Mouse (Mus musculus): ENCODE results near the gene Ddx23. TPM values are rescaled to one million over a fixed set of nuclear protein-coding genes. Genes with fewer than 3 reads are reported as not detected.

Gene Ddx23
- total and polyA plus RNA-seq, 3 experiments, result 194 to 252 (median 213) TPM

DNA sequence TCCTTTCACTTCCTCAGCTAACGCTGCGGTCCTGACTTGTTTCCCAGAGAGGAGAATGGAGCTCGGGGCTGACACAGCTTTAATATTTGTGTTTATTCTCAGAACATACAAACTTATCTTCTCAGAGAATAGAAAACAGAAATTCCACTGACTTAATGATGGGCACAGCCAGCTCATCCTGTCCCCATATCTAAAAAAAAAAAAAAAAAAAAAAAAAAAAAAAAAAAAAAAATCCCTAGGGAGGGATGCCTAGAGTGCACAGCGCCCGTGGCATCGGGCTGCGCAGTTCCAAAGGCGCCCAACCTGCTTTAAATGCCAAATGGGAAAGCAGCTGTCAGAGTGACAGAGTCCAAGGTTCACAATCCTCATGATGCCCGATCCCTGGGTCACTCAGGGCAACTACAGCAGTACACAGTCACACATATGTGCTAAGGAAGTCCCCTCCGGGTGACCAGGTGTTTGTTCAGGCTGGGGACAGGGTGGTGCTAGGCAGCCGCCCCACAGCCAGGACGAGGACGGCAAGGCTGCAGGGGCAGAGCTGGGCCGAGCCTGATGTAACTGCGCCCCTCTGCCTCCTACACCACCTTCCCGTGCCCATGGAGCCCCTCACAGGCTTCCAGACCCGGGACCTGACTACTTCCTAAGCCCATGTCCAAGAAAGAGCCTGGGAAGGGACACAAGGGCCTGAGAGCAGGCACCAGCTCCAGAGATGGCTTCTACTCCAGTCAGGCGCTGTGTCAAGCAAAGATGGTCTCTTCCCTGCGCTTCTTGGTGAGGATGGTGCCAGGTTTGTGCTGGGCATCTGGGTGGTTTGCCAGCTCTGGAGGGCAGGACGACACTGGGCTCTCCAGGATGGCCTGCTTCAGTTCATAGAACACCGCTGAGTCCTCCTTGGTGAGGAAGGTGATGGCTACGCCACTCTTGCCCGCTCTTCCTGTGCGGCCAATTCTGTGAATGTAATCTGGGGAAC, 17.4 kb downstream of the Ddx23 start:
- Histone ChIP-seq H3K4me1 (ENCODE audit: control insufficient read depth in 1 of 2, insufficient read depth in 2 of 2, low read length in 2 of 2) (no peaks in the 10 kb centered on the region), H3K4me3 (ENCODE audit: control insufficient read depth in 1 of 2, insufficient read depth in 1 of 2, low read depth in 2 of 2, low read length in 2 of 2) (no peak overlapping the region), H3K9ac (ENCODE audit: control insufficient read depth, low read depth, low read length, poor library complexity, severe bottlenecking) (no peak overlapping the region), H3K79me2 (ENCODE audit: control insufficient read depth, insufficient read depth, low read length, poor library complexity) (no peaks in the 10 kb centered on the region), H3K27me3 (ENCODE audit: control insufficient read depth in 1 of 2, insufficient read depth in 2 of 2, low read length in 2 of 2) (no peaks in the 10 kb centered on the region), H3K36me3 (ENCODE audit: control insufficient read depth in 1 of 2, insufficient read depth in 2 of 2, low read length in 2 of 2) (peaks cover 0 to 21% of the 10 kb centered on the region in 2 experiments; a peak in 2 of 4 replicates), H3K9me3 (replicated peaks; ENCODE audit: insufficient read depth, low read length) (no peaks in the 10 kb centered on the region), H3K27ac (ENCODE audit: control insufficient read depth, low read depth, low read length) (no peak overlapping the region)
- DNase-seq (ENCODE audit: low read depth, low spot score), result no peak
- TF ChIP-seq ZNF384 (IDR thresholded peaks at IDR 0.05; ENCODE audit: low read depth, low read length) (peak; percentile 79), CHD1 (IDR thresholded peaks at IDR 0.05; ENCODE audit: low read depth, low read length) (no peak)

DNA sequence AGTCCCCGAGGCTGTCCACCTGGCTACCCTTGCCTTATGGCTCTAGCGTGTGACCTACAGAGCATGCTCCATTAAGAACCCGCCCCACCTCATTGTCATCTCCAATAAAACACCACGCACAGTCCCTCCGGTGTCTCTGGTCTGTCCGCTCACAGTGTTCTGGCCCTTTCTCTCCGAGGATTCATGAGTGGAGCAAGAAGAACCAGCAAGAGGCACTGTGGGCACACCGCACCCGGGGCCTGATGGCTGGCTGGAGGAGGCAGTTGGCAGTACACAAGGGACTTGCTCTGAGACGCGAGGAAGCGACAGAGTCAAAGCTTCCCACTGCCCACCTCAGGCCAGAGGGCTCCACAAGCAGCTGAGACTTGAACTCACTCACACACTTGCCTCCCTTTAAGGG, 18.3 kb downstream of the Ddx23 start:
- H3K79me2 ChIP-seq (ENCODE audit: control insufficient read depth, insufficient read depth, low read length, poor library complexity), result no peaks in the 10 kb centered on the region
- no peak overlapping the region for H3K4me3 ChIP-seq (ENCODE audit: control insufficient read depth in 1 of 2, insufficient read depth in 1 of 2, low read depth in 2 of 2, low read length in 2 of 2)
- no peak overlapping the region for H3K27ac ChIP-seq (ENCODE audit: control insufficient read depth, low read depth, low read length)
- no peaks in the 10 kb centered on the region for H3K9me3 ChIP-seq (replicated peaks; ENCODE audit: insufficient read depth, low read length)
- H3K9ac ChIP-seq (ENCODE audit: control insufficient read depth, low read depth, low read length, poor library complexity, severe bottlenecking), result no peak overlapping the region
- H3K36me3 ChIP-seq (ENCODE audit: control insufficient read depth in 1 of 2, insufficient read depth in 2 of 2, low read length in 2 of 2), result peaks cover 0 to 14% of the 10 kb centered on the region in 2 experiments; a peak in 2 of 4 replicates
- DNase-seq (ENCODE audit: low read depth, low spot score), result no peak
- TF ChIP-seq POLR2AphosphoS2 (IDR thresholded peaks at IDR 0.05; ENCODE audit: low read length) (peak; percentile 79), MEF2A (IDR thresholded peaks at IDR 0.05; ENCODE audit: extremely low read depth, insufficient replicate concordance, low read depth, low read length, poor library complexity, severe bottlenecking) (no peak)
- no peaks in the 10 kb centered on the region for H3K4me1 ChIP-seq (ENCODE audit: control insufficient read depth in 1 of 2, insufficient read depth in 2 of 2, low read length in 2 of 2)
- no peaks in the 10 kb centered on the region for H3K27me3 ChIP-seq (ENCODE audit: control insufficient read depth in 1 of 2, insufficient read depth in 2 of 2, low read length in 2 of 2)

DNA sequence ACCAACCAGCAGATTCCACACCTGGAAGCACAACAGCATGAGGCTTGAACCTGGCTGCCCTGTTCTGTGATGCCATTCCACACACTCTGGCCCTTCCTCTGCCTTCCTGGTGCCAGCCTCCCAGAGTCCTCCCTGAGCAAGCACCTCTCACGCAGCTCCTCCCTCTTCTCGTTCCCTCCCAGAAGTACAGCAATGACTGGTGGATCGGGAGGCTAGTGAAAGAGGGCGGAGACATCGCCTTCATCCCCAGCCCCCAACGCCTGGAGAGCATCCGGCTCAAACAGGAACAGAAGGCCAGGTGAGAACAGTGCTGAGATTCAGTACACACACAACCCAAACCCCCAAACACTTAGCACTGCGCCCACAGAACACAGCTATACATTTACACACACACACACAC, 22.5 kb downstream of the Ddx23 start:
- no peak overlapping the region for H3K9ac ChIP-seq (ENCODE audit: control insufficient read depth, low read depth, low read length, poor library complexity, severe bottlenecking)
- H3K4me3 ChIP-seq (ENCODE audit: control insufficient read depth in 1 of 2, insufficient read depth in 1 of 2, low read depth in 2 of 2, low read length in 2 of 2), result no peak overlapping the region
- H3K36me3 ChIP-seq (ENCODE audit: control insufficient read depth in 1 of 2, insufficient read depth in 2 of 2, low read length in 2 of 2), result no peaks in the 10 kb centered on the region
- H3K9me3 ChIP-seq (replicated peaks; ENCODE audit: insufficient read depth, low read length), result no peaks in the 10 kb centered on the region
- no peaks in the 10 kb centered on the region for H3K79me2 ChIP-seq (ENCODE audit: control insufficient read depth, insufficient read depth, low read length, poor library complexity)
- no peaks in the 10 kb centered on the region for H3K27me3 ChIP-seq (ENCODE audit: control insufficient read depth in 1 of 2, insufficient read depth in 2 of 2, low read length in 2 of 2)
- no peak for DNase-seq (ENCODE audit: low read depth, low spot score)
- no peak overlapping the region for H3K27ac ChIP-seq (ENCODE audit: control insufficient read depth, low read depth, low read length)
- TF ChIP-seq POLR2AphosphoS5 (IDR thresholded peaks at IDR 0.05; ENCODE audit: borderline replicate concordance, low read depth, low read length) (no peak), E2F4 (IDR thresholded peaks at IDR 0.05; ENCODE audit: borderline replicate concordance, low read depth, low read length) (no peak), CHD1 (IDR thresholded peaks at IDR 0.05; ENCODE audit: low read depth, low read length) (no peak), MXI1 (IDR thresholded peaks at IDR 0.05; ENCODE audit: low read depth, low read length) (no peak), SMC3 (IDR thresholded peaks at IDR 0.05; ENCODE audit: low read depth, low read length) (no peak), MAX (IDR thresholded peaks at IDR 0.05; ENCODE audit: low read length) (no peak), HCFC1 (IDR thresholded peaks at IDR 0.05; ENCODE audit: low read depth, low read length) (no peak), MYB (IDR thresholded peaks at IDR 0.05; ENCODE audit: low read depth, low read length) (no peak), RAD21 (IDR thresholded peaks at IDR 0.05; ENCODE audit: low read depth, low read length) (no peak), MAZ (IDR thresholded peaks at IDR 0.05; ENCODE audit: low read depth, low read length) (no peak), CTCF (IDR thresholded peaks at IDR 0.05 in 2 of 3, conservative IDR thresholded peaks at IDR 0.05 in 1 of 3; ENCODE audit: control insufficient read depth in 1 of 3, insufficient read depth in 1 of 3, low read depth in 2 of 3, low read length in 3 of 3, poor library complexity in 1 of 3, severe bottlenecking in 1 of 3) (no peak)
- peaks cover 0 to 2% of the 10 kb centered on the region in 2 experiments; a peak in 1 of 4 replicates for H3K4me1 ChIP-seq (ENCODE audit: control insufficient read depth in 1 of 2, insufficient read depth in 2 of 2, low read length in 2 of 2)

Measured in MEL (cell line).